Mouse (Mus musculus): ENCODE measurements at regions not wholly inside any gene's neighbourhood (a gene's known extent, or its start where the extent isn't known, plus 50 kb on each side); places are given as distances from the start of the nearest gene placed in this dataset.

DNA sequence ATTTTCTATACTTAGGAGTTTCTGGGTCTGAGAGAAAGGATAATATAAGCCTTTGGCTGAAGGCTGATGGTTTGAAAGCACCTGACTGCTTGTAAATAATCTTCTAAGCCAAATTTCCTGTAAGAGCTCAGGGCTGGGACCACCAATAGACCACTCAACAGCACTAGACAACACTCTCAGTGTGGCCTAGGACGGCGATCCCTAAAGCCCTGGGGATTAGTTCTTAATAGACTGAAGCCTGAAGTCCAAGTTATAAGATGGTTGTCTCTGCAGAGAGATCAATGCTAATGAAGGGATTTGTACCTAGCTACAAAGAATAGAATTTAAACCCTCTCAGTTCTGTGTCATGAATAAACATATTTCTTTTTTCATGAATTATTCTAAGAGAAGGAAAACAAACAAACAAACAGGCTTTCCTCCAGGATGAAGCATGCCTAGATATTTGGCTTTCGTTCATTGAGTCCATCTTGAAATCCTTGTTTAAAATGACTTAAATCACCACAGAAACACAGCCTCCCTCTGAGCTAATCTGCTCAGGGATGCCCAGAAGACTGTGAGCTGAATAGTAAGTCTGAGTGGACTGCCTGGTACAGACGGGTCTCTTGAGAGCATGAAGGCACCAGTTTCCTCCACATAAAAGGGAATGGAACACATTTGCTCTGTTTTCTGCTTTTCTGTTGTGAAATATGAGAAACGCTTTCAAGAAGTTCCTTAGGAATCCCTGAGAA lies 892.3 kb downstream of the Gsdmc2 start:
- 49% methylated on average over 5 of the region's 5 CpGs for WGBS
- Histone ChIP-seq H3K4me3 (no peak overlapping the region), H3K27ac (no peak overlapping the region), H3K9me3 (no peaks in the 10 kb centered on the region), H3K4me1 (peaks cover 11% of the 10 kb centered on the region), H3K4me2 (replicated peaks) (no peak overlapping the region), H3K27me3 (no peaks in the 10 kb centered on the region), H3K36me3 (no peaks in the 10 kb centered on the region), H3K9ac (no peak overlapping the region)
- ATAC-seq (ENCODE audit: low FRiP score, low read depth): peak; percentile 59; the same call in 1 of the 2 replicates

DNA sequence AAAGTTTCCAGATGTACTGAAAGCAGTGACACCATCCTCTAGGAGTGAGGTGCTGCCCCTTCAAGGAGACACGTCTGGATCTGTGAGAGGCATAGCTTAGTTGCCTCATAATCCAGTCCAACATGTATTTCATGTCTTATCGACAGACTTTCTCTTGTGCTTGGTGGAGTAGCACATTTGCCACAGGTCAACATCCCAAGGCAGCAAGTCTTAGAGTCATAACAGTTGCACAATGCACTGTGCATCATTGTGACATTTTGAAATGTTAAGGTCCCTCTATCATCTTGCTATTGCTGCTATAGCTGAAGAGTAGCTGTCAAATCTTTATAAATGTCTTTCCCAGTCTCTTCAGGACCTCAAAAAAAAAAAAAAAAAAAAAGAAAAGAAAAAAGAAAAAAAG lies 905.6 kb downstream of the Gsdmc2 start:
- no peaks in the 10 kb centered on the region for H3K36me3 ChIP-seq
- no peaks in the 10 kb centered on the region for H3K9me3 ChIP-seq
- 68% methylated on average over 2 of the region's 2 CpGs for WGBS
- H3K4me1 ChIP-seq: peaks cover 13% of the 10 kb centered on the region; the same call in 1 of the 2 replicates
- H3K27ac ChIP-seq: no peak overlapping the region
- ATAC-seq (ENCODE audit: low FRiP score, low read depth): no peak
- H3K9ac ChIP-seq: no peak overlapping the region
- no peaks in the 10 kb centered on the region for H3K27me3 ChIP-seq
- no peak overlapping the region for H3K4me2 ChIP-seq (replicated peaks)
- no peak overlapping the region for H3K4me3 ChIP-seq

DNA sequence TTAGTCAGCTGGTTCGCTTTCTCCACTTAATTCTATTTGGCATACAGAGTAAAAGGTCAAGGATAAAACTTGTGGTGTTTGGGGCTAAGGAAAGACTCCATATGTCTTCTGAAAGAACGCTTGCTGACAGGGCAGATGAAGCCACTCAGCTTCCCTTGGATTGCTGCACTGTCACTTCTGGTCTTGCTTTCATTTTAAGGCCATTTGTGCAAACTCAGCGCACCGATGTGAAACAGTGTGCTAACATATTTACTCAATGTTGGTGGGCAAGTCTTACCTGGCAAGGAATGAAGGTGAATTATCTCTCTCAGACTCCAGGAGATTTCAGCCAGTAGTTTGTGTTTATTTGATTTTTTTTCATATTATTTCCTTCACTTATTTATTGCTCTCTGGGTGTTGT lies 907.2 kb downstream of the Gsdmc2 start:
- 86% methylated on average over 4 of the region's 4 CpGs for WGBS
- peaks cover 14% of the 10 kb centered on the region; the same call in 1 of the 2 replicates for H3K4me1 ChIP-seq
- H3K9ac ChIP-seq: no peak overlapping the region
- no peak overlapping the region for H3K4me2 ChIP-seq (replicated peaks)
- H3K4me3 ChIP-seq: no peak overlapping the region
- no peaks in the 10 kb centered on the region for H3K27me3 ChIP-seq
- no peak overlapping the region for H3K27ac ChIP-seq
- no peaks in the 10 kb centered on the region for H3K9me3 ChIP-seq
- no peaks in the 10 kb centered on the region for H3K36me3 ChIP-seq
- ATAC-seq (ENCODE audit: low FRiP score, low read depth): no peak

DNA sequence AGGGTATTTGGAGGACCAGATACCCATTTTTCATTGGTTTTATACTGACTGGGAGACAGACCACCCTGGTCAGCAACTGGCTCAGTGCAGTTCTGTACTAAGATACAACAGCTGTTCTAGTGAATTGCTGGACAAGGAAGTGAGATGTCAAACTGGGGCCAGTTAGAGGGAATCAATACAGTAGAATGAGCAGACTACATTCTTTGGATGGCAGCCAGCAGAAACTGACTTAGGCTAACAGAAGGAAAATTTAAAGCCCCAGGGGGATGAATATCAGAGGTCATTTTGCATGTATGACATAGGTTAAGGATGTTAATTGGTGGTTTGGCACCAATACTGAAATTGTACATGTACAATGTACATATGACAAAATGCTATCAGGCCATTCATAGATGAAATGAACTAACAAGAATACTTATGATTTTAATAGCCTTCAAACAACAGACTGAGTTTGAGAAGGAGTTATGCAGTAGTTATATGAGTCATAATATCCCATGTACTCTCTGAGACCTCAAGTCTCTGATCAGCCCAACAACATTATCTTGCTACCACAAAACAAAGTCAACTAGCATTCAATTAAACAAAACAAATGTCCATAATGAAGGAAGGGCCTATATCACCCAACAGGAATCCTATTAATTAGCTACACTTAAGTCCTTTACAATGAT lies 910.3 kb downstream of the Gsdmc2 start:
- no peak overlapping the region for H3K4me3 ChIP-seq
- peak; percentile 71 for ATAC-seq (ENCODE audit: low FRiP score, low read depth)
- H3K9me3 ChIP-seq: no peaks in the 10 kb centered on the region
- H3K4me1 ChIP-seq: peaks cover 14% of the 10 kb centered on the region; the same call in 1 of the 2 replicates
- H3K9ac ChIP-seq: no peak overlapping the region
- no peaks in the 10 kb centered on the region for H3K36me3 ChIP-seq
- H3K27me3 ChIP-seq: no peaks in the 10 kb centered on the region
- H3K27ac ChIP-seq: no peak overlapping the region
- H3K4me2 ChIP-seq (replicated peaks): no peak overlapping the region

DNA sequence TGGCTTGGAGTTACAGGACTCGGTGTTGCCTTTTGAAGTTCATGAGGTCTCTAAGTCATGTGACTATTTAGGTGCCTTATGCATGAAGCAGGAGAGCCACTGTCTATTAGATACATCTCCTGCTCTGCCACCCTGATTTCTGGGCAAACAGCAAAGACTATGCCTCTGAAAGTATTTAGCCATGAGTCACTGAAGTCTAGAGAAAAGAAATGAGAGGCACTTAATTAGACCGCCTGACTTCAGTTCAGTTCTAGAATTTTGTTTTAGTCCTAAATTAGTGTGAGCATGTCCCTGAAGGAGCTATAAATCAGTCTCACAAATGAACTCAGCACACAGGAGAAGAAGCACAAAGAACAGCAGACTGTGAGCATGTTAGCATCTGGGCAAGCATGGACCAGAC lies 924.5 kb downstream of the Gsdmc2 start:
- 71% methylated on average over 2 of the region's 2 CpGs for WGBS
- H3K4me1 ChIP-seq: no peaks in the 10 kb centered on the region
- ATAC-seq (ENCODE audit: low FRiP score, low read depth): no peak
- H3K4me3 ChIP-seq: no peak overlapping the region
- H3K36me3 ChIP-seq: no peaks in the 10 kb centered on the region
- no peak overlapping the region for H3K27ac ChIP-seq
- H3K9ac ChIP-seq: no peak overlapping the region
- H3K9me3 ChIP-seq: no peaks in the 10 kb centered on the region
- H3K4me2 ChIP-seq (replicated peaks): no peak overlapping the region
- H3K27me3 ChIP-seq: no peaks in the 10 kb centered on the region

DNA sequence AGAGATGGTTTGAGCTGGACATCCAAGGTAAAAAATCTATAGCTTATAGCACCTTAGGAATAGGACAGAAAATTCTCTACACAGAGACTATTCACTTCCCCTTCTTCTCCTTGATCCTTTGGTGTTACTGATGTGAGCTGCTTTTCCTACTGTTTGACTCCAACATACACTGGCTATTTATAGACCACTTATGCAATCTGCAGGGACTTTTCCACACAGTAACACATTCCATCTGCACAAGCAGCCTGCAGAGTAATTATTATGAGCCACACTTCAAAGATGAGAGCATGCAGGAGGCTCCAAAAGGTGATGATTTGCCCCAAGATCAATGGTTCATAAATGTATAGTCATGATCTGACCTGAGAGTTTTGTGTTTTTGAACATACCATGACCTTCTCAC lies 925.7 kb downstream of the Gsdmc2 start:
- H3K27me3 ChIP-seq: no peaks in the 10 kb centered on the region
- H3K36me3 ChIP-seq: no peaks in the 10 kb centered on the region
- H3K4me1 ChIP-seq: no peaks in the 10 kb centered on the region
- no peak overlapping the region for H3K9ac ChIP-seq
- no peak overlapping the region for H3K4me2 ChIP-seq (replicated peaks)
- ATAC-seq (ENCODE audit: low FRiP score, low read depth): no peak
- H3K4me3 ChIP-seq: no peak overlapping the region
- H3K27ac ChIP-seq: no peak overlapping the region
- H3K9me3 ChIP-seq: no peaks in the 10 kb centered on the region

DNA sequence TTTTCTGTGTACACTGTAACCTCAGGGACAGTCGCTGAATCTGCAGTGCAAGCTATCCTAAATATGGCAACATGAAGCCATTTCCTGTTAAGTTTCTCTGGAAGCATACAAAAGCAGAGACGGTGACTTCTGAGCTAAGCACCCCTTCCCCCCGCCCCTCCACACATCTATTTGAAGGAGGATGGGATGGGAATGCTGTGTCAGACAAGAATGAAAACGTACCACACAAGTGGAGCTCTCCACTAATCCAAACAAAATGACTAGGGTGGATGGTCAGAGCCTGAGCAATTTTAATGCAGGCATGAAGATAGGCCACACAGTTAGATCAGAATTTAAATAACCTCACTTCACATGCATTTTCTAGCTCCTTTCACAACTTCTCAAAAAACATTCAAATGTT lies 936.6 kb downstream of the Gsdmc2 start:
- Histone ChIP-seq H3K36me3 (no peaks in the 10 kb centered on the region), H3K4me2 (replicated peaks) (no peak overlapping the region)
- WGBS: 63% methylated on average over 4 of the region's 4 CpGs

DNA sequence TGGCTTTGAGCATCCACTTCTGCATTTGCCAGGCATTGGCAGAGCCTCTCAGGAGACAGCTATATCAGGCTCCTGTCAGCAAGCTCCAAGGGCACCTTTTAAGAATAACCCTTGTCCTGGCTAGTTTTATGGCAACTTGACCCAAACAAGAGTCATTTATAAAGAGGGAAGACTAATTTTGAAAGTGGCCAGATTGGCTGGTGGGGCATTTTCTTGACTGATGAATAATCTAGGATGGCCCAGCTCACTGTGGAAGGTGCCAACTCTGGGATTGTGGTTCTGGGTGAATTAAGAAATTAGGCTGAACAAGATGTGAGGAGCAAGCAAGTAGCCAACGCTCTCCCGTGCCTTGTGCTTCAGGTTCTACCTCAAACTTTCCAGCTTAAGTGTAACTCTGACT lies 937.8 kb downstream of the Gsdmc2 start:
- Histone ChIP-seq H3K4me3 (no peak overlapping the region), H3K4me2 (replicated peaks) (no peak overlapping the region), H3K4me1 (peaks cover 6% of the 10 kb centered on the region), H3K27me3 (no peaks in the 10 kb centered on the region), H3K36me3 (no peaks in the 10 kb centered on the region), H3K9me3 (no peaks in the 10 kb centered on the region), H3K27ac (no peak overlapping the region), H3K9ac (no peak overlapping the region)
- ATAC-seq (ENCODE audit: low FRiP score, low read depth): no peak
- 96% methylated on average over 2 of the region's 2 CpGs for WGBS

More for the DNA sequence above, 936.6 kb downstream of the Gsdmc2 start:
- Histone ChIP-seq H3K4me1 (0 out of 2 replicates have a peak, but pooled peaks cover under 1% of the 10 kb centered on the region), H3K4me3 (no peak overlapping the region), H3K27ac (no peak overlapping the region), H3K9me3 (no peaks in the 10 kb centered on the region), H3K27me3 (no peaks in the 10 kb centered on the region), H3K9ac (no peak overlapping the region)
- no peak for ATAC-seq (ENCODE audit: low FRiP score, low read depth)

DNA sequence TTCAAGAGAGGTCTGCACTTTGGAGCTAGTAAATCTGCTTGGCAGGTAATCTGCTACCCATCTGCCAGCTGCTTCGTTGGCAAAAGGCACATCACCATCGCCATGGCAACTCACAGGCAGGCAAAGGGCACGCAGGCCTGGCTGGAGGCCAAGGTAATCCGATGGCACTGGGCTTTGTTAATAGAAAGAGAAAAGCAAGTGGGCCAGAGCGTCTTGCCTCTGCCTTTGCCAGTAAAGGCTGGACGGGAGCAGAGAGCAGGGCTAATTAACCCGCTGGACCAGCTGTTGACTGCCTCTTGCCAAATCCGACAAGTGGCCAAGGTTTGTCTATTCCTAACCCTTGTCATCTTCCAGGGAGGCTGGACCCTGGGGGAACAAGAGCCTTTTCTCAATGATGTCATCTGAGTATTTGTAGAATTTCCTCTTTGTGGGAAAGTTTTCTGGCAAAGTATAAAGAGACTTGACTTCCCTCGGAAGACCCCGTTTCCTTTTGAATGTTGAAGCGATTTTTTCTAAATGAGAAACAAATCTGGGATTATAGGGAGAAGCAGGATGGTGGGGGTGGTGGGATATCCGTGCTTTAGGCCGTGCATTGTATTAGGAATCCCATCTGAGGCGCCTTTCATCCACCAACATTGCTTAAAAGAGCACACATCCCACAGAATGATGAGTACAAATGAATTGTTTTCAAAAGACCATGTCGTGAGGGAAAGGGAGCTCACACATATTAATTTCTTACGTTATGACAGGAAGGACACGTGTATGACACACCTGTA lies 941.7 kb downstream of the Gsdmc2 start:
- peaks cover 6% of the 10 kb centered on the region for H3K4me1 ChIP-seq
- 43% methylated on average over 17 of the region's 17 CpGs for WGBS
- H3K27ac ChIP-seq: no peak overlapping the region
- peak overlapping the region; percentile 16; the same call in 1 of the 2 replicates for H3K4me2 ChIP-seq (replicated peaks)
- ATAC-seq (ENCODE audit: low FRiP score, low read depth): peak; percentile 57
- no peaks in the 10 kb centered on the region for H3K27me3 ChIP-seq
- no peak overlapping the region for H3K9ac ChIP-seq
- no peaks in the 10 kb centered on the region for H3K36me3 ChIP-seq
- no peak overlapping the region for H3K4me3 ChIP-seq
- no peaks in the 10 kb centered on the region for H3K9me3 ChIP-seq

DNA sequence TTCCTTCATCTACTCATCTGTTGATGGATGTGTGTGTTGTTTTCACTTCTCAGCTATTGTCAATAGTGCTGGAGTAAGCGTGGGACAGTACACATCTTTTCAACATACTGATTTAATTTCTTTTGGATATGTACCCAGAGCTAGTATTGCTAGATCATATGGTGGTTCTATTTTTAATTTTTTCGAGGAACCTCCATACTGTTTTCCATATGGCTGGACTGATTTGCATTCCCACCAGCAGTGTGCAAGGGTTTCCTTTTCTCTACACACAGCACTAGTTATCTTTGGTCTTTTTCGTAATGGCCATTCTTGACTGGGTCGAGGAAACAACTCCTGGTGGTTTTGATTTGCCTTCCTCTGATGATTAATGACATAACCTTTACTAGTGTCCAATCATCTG lies 943.0 kb downstream of the Gsdmc2 start:
- Histone ChIP-seq H3K27ac (no peak overlapping the region), H3K4me2 (replicated peaks) (no peak overlapping the region), H3K4me1 (peaks cover 6% of the 10 kb centered on the region), H3K9ac (no peak overlapping the region), H3K36me3 (no peaks in the 10 kb centered on the region), H3K4me3 (no peak overlapping the region), H3K9me3 (no peaks in the 10 kb centered on the region), H3K27me3 (no peaks in the 10 kb centered on the region)
- WGBS: 71% methylated on average over 4 of the region's 4 CpGs
- ATAC-seq (ENCODE audit: low FRiP score, low read depth): no peak

DNA sequence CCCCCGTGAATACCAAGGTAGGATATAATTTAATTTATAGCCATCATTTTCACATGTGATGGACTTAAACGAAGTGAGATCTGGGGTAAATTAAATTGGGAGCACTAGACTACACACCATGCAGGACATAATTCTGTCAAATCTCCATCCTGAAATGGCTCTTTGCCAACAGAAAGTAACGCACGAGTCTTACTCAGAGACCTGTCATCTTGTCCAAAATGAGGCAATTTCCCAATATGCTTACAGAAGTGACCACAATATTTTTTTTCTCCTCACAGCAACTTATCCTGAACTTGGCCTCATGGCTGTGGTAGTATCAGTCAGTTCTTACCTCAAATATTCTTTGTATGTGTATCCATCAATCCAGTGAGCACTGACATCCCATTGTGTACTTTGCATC lies 955.2 kb downstream of the Gsdmc2 start:
- H3K9ac ChIP-seq: no peak overlapping the region
- no peaks in the 10 kb centered on the region for H3K36me3 ChIP-seq
- no peak for ATAC-seq (ENCODE audit: low FRiP score, low read depth)
- WGBS: 63% methylated on average over 4 of the region's 4 CpGs
- no peak overlapping the region for H3K27ac ChIP-seq
- H3K4me1 ChIP-seq: no peaks in the 10 kb centered on the region
- H3K4me3 ChIP-seq: no peak overlapping the region
- no peaks in the 10 kb centered on the region for H3K9me3 ChIP-seq
- H3K4me2 ChIP-seq (replicated peaks): no peak overlapping the region
- no peaks in the 10 kb centered on the region for H3K27me3 ChIP-seq

DNA sequence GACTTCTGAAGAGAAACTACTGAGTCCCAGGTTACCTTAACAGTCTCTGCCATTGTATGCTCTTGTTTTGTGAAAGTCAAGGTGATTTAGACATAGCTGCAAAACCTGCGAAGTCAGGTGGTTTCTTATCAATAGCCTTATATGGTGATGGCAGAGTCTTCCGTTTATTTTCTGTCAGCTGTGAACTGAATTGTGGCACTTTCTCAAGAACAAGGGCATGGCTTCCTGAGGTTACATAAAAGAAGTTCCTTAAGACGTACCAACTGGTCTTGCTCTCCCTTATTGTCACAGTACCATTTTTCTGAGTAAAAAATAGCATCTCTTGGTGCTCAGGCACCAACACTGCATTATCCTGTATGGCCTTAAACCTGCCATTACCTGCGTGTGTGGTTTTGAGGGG lies 959.6 kb downstream of the Gsdmc2 start:
- Histone ChIP-seq H3K4me1 (no peaks in the 10 kb centered on the region), H3K27me3 (no peaks in the 10 kb centered on the region), H3K4me3 (no peak overlapping the region), H3K9me3 (no peaks in the 10 kb centered on the region), H3K36me3 (no peaks in the 10 kb centered on the region), H3K27ac (no peak overlapping the region), H3K4me2 (replicated peaks) (no peak overlapping the region), H3K9ac (no peak overlapping the region)
- WGBS: 81% methylated on average over 4 of the region's 4 CpGs
- no peak for ATAC-seq (ENCODE audit: low FRiP score, low read depth)

Measured in limb, embryonic 13.5 days (tissue).